Mouse (Mus musculus): Measurements from ENCODE around the gene Sorcs1. TPM values are rescaled to one million over a fixed set of nuclear protein-coding genes. Genes with fewer than 3 reads are reported as not detected.

Gene Sorcs1
- polyA plus RNA-seq (2017; shearing (Covaris generic)): not detected

GRCm38 (mm10) chr19:50677903-50678896, at the start of gene Sorcs1:
Gene Sorcs1, minus strand, starts transcription at chr19:50678646.

Data from activated CD4-positive, CD25-positive, alpha-beta regulatory T cell (primary cell).